Mouse (Mus musculus): Measurements from ENCODE around the gene Kcnf1.

DNA sequence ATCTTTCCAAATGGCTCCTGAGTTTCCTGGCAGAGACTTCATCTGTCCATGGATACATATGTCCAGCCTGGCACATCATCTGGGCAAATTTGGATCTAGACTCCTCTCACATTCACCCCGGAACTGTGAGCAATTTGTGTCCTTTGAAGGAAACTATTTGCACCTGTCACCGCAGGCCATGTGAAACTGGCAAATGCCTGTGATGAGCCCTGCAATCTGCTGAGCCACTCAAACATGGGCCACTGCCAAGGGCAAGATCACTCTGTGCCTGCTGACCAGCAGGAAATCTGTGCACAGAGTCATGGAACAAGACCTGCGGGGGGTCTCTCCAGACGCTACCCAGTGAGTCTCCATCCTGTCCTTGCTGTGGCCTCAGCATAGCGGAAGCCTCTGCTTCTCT is 48.3 kb upstream of the Kcnf1 start:
- TF ChIP-seq CTCF (conservative IDR thresholded peaks at IDR 0.05; ENCODE audit: low read length) (no peak), NANOG (IDR thresholded peaks at IDR 0.05; ENCODE audit: borderline replicate concordance, low read length) (no peak)

All from E14TG2a.4 (cell line).